Mouse (Mus musculus): ENCODE measurements around the gene Hint3.

Hint3 gene

GRCm38 (mm10) chr10:30587037-30587436 lies 42.4 kb downstream of the Hint3 start:
- DNase-seq (ENCODE audit: low spot score) = no peak

GRCm38 (mm10) chr10:30585691-30586090 lies 43.7 kb downstream of the Hint3 start:
- no peak for DNase-seq (ENCODE audit: low spot score)

- DNase-seq (ENCODE audit: low spot score) = no peak
These were observed 51.7 kb downstream of the Hint3 start for GRCm38 (mm10) chr10:30577670-30578280.

- DNase-seq (ENCODE audit: low spot score) = no peak
These were observed 63.1 kb downstream of the Hint3 start for GRCm38 (mm10) chr10:30566364-30566763.

GRCm38 (mm10) chr10:30564651-30565050 lies 64.8 kb downstream of the Hint3 start:
- no peak for DNase-seq (ENCODE audit: low spot score)
